Mouse (Mus musculus) G1E (cell line): ENCODE measurements around the gene Epb41l3. TPM values are rescaled to one million over a fixed set of nuclear protein-coding genes. Genes with fewer than 3 reads are reported as not detected.
"Not testable (repeated sequence)": the region's sequence is repeated elsewhere in the genome, so short reads cannot be mapped to it uniquely, and the experiment has no call there.

Experiments
- ATAC-seq: 2 replicates; pipeline ENCODE4 v1.8.0; 2016; ENCODE audit warnings: mild to moderate bottlenecking; ENCODE audit not compliant: insufficient number of reproducible peaks, poor library complexity, low FRiP score, severe bottlenecking; ENCODE audit errors: extremely low read depth
- DNase-seq: peaks from one replicate; pipeline ENCODE4 v3.0.0; 2012; ENCODE audit warnings: low spot score
- H3K27me3 ChIP-seq: 2 replicates; pipeline ENCODE4 v1.6.1; 2012; ENCODE audit warnings: mild to moderate bottlenecking, low read length, inconsistent platforms; ENCODE audit not compliant: insufficient read depth
- H3K36me3 ChIP-seq: replicated peaks from 2 replicates; pipeline ENCODE3; 2012; ENCODE audit warnings: mild to moderate bottlenecking, inconsistent platforms
- H3K4me1 ChIP-seq: 2 replicates; pipeline ENCODE4 v1.6.1; 2012; ENCODE audit warnings: low read depth, low read length, inconsistent platforms, mixed read lengths; ENCODE audit not compliant: insufficient read depth
- H3K4me3 ChIP-seq: 2 replicates; pipeline ENCODE4 v1.5.1; 2012; ENCODE audit warnings: low read depth, mild to moderate bottlenecking, inconsistent platforms, low read length, moderate library complexity, mixed read lengths
- H3K9me3 ChIP-seq: replicated peaks from 2 replicates; pipeline ENCODE4 v1.6.1; 2012; ENCODE audit warnings: inconsistent platforms
- CTCF ChIP-seq: IDR thresholded peaks from 2 replicates; pipeline ENCODE4 v1.5.1; 2012; ENCODE audit warnings: low read depth, low read length, inconsistent platforms, mixed read lengths
- GATA1 ChIP-seq: IDR thresholded peaks from 2 replicates; pipeline ENCODE4 v1.6.1; 2012; ENCODE audit warnings: borderline replicate concordance, low read length, inconsistent platforms, mixed read lengths
- GATA2 ChIP-seq: IDR thresholded peaks from 2 replicates; pipeline ENCODE4 v1.6.1; 2012; ENCODE audit warnings: low read depth, low read length, inconsistent platforms, borderline replicate concordance
- POLR2AphosphoS5 ChIP-seq: IDR thresholded peaks from 2 replicates; pipeline ENCODE4 v1.6.1; 2012; ENCODE audit warnings: low read depth, low read length, inconsistent platforms; ENCODE audit not compliant: insufficient replicate concordance
- TAL1 ChIP-seq: conservative IDR thresholded peaks from 2 replicates; pipeline ENCODE4 v1.6.1; 2012; ENCODE audit warnings: low read depth, low read length, inconsistent platforms, mixed read lengths
- polyA plus RNA-seq: library from polyadenylated mRNA; stranded (reverse); fragments of >175 nt; gene quantifications from 2 replicates; pipeline ENCODE4 v1.2.3, GENCODE M21; 2012
- total RNA-seq, 2 experiments: library from RNA; stranded (forward) in 1 of 2; stranded (reverse) in 1 of 2; fragments of 200-1000 nt in 1 of 2; fragments of >200 nt in 1 of 2; fragmentation: Nextera tagmentation in 1 of 2; gene quantifications; 2 replicates each; pipeline ENCODE4 v1.2.3; 2014 to 2017

Epb41l3 gene
- total and polyA plus RNA-seq, 3 experiments = 0.16 TPM; not detected in 2

DNA sequence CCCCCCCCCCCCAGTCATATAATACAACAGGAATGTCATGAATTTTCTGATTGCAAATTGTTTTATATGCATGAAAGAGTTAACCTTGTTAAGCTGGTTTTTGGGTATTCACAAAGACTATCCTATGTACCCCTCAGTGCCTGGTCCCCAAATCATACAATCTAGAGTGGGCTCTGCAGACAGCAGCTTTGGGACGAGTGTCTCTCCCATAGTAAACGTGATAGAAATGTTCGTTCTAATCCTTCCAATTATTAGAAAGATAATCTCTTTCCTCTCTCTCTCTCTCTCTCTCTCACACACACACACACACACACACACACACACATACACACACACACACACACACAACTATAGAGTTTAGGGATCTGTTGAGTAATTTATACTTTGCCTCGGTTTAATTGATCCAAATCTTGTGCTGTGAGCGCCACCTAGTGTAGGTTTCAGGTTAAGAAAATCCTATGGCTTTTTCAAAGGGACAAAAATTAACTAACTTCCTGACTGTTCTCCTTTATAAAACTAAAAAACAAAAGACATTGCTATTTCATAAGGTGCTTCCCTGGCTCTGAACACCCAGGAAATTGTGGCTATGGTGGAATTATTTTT is 30.4 kb downstream of the Epb41l3 start:
- Histone ChIP-seq H3K4me3 (no peak overlapping the region), H3K27me3 (no peaks in the 10 kb centered on the region), H3K9me3 (peaks cover 46% of the 10 kb centered on the region), H3K36me3 (no peaks in the 10 kb centered on the region), H3K4me1 (no peaks in the 10 kb centered on the region)
- ATAC-seq (no peak), DNase-seq (no peak)
- no peak for TF ChIP-seq GATA2

DNA sequence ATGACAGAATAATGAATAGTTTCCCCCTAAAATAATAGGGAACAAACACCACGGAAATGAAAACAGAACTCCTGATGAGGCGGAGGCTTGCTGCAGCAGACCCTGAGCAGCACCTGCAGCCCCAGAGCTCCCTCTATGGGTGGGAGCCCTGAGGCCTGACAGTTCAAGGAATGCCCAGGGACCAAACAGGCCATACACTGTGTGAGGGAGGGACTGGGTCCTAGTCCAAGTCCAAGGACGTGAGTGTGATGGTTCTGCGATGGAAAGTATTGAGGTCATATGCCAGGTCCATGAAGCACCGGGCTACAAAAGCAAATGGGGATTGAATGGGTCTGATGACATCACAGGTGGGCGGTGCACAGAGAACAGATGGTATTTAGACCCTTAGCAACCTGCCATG is 33.7 kb downstream of the Epb41l3 start:
- ATAC-seq = no peak

DNA sequence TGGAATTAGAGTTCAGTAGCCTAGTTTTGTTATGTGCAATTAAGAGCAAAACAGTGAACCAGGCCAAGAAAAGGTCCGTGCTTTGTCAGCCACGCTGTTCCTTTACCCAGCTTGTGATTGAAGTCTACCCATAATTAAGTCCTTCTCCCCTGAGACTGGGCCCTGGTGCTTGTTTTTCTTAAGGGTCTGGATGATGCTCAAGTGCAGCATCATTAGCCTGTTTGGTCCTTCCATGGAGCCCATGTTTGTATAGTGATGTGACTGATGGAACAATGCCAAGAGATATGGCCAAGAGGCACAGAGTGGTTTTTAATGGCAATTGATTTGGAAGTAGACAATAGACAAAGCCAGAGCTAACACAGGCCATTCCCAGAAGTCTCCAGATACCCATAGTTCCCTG is 36.7 kb downstream of the Epb41l3 start:
- Histone ChIP-seq H3K4me1 (no peaks in the 10 kb centered on the region), H3K4me3 (no peak overlapping the region), H3K9me3 (peaks cover 46% of the 10 kb centered on the region), H3K36me3 (no peaks in the 10 kb centered on the region), H3K27me3 (no peaks in the 10 kb centered on the region)
- no peak for DNase-seq
- ATAC-seq = no peak
- no peak for TF ChIP-seq POLR2AphosphoS5
- no peak for TF ChIP-seq GATA1

More for the DNA sequence above, 33.7 kb downstream of the Epb41l3 start:
- DNase-seq = no peak
- H3K9me3 ChIP-seq = peaks cover 43% of the 10 kb centered on the region
- TF ChIP-seq POLR2AphosphoS5 = no peak
- no peak for TF ChIP-seq TAL1
- TF ChIP-seq GATA2 = no peak
- TF ChIP-seq CTCF = no peak
- TF ChIP-seq GATA1 = no peak
- no peaks in the 10 kb centered on the region for H3K36me3 ChIP-seq
- H3K4me3 ChIP-seq = no peak overlapping the region
- H3K27me3 ChIP-seq = no peaks in the 10 kb centered on the region
- no peaks in the 10 kb centered on the region for H3K4me1 ChIP-seq

DNA sequence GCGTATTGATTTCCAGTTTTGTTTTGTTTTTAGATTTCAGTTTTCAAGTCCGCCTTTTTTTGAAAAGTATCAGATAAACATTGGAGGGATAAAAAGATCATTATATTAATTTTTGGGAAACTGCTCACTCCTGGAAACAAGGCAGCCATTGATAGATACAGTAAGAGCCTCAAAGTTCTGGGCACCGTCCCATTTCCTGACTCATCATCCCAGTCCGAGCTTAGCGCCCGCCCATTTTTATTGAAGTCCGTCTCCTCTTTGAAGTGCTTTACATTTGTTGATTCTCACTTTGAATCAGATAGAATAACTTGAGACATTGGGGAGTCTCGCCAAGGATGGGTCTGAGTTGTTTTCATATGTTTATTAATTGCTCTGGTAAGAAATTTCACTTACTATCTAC is 43.7 kb downstream of the Epb41l3 start:
- no peak for DNase-seq
- no peaks in the 10 kb centered on the region for H3K4me1 ChIP-seq
- H3K4me3 ChIP-seq = no peak overlapping the region
- TF ChIP-seq CTCF (no peak), GATA1 (no peak), POLR2AphosphoS5 (no peak), GATA2 (no peak), TAL1 (no peak)
- peaks cover 44% of the 10 kb centered on the region for H3K9me3 ChIP-seq
- H3K27me3 ChIP-seq = no peaks in the 10 kb centered on the region
- ATAC-seq = no peak
- no peaks in the 10 kb centered on the region for H3K36me3 ChIP-seq

DNA sequence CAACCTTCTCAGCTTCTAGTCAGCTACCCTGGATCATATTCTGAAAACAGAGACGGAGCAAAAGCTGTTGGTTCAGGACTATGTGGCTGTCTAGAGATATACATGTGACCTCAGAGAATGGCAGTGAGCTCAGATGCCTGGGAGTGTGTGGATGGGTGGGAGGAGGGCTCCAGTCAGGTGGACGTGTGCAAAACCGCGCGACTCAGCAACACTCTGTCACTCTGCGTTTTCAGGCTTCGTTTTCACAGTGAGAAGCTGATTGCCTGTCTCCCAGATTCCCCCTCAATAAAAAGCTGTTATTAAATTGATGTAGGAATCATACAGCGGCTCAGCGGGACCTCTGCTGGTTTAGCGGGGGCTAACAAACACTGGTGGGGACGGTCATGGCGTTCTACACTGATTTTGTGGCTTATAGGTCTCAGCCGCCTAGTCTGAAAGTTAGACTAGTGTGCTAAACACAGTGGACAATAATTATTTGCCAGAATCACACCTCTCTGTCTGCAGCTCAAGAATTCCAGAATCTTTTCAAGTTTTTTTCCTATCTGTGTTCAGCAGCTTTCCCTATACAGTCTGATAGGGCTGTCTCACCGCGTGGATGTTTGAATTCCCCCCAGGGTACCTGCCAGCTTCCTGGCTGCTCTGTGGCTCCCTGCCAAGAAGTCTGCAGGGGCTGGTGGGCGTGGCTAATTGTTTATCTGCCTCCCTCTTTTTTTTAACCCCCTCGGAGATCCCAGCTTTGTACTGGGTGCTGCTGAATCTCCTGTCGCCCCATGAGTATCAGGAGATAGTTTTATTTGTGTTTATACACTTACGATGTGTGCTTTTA is 45.3 kb downstream of the Epb41l3 start:
- H3K27me3 ChIP-seq = no peaks in the 10 kb centered on the region
- ATAC-seq (no peak), DNase-seq (no peak)
- H3K4me3 ChIP-seq = no peak overlapping the region
- no peak for TF ChIP-seq GATA1
- TF ChIP-seq CTCF = no peak
- no peak for TF ChIP-seq POLR2AphosphoS5
- no peak for TF ChIP-seq TAL1
- TF ChIP-seq GATA2 = no peak
- no peaks in the 10 kb centered on the region for H3K36me3 ChIP-seq
- no peaks in the 10 kb centered on the region for H3K4me1 ChIP-seq
- peaks cover 39% of the 10 kb centered on the region for H3K9me3 ChIP-seq

DNA sequence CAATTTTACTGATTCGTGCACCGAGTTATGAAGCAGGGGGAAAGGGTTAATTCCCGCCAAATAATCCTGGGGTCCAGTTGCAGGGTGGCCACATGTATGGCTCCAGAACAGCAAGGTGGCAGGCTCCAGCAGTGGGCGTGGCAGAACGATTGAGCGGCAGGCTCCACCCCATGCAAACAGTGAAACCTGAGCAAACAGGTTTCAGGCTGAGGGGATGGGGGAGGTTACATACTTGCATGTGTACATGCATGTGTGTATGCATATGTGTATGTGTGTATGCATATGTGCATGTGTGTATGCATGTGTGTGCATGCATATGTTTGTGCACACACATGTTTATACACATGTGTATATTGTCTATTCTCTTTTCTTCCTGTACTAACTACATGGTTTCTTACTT is 46.9 kb downstream of the Epb41l3 start:
- H3K4me3 ChIP-seq, ATAC-seq, H3K27me3 ChIP-seq, H3K4me1 ChIP-seq, H3K36me3 ChIP-seq, DNase-seq: not testable (repeated sequence)
- peaks cover 44% of the 10 kb centered on the region for H3K9me3 ChIP-seq

DNA sequence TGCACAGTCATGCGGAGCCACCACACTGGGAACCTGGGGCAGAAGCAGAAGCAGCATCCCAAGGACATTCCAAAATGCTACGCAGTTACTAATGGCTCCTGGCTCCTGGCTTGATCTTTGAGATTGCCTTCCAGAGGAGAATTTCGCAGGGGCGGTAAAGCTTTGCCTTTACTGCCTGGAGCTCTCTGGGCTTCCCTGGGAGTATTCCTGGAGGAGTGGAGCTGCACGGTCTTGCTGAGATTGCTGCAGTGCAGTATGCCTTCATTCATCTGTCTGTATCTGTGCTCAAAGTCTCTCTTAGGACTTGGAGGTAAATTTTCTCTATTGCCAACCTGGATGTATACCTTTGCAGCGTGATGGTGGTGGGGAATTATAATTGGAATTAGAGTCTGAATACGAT is 52.0 kb downstream of the Epb41l3 start:
- no peak for ATAC-seq
- TF ChIP-seq POLR2AphosphoS5 (no peak), CTCF (no peak), TAL1 (no peak), GATA1 (no peak), GATA2 (no peak)
- DNase-seq = no peak

More for the DNA sequence above, 52.0 kb downstream of the Epb41l3 start:
- H3K4me3 ChIP-seq = no peak overlapping the region
- H3K4me1 ChIP-seq = no peaks in the 10 kb centered on the region
- peaks cover 50% of the 10 kb centered on the region for H3K9me3 ChIP-seq
- H3K27me3 ChIP-seq = no peaks in the 10 kb centered on the region
- no peaks in the 10 kb centered on the region for H3K36me3 ChIP-seq
